Mouse (Mus musculus): ENCODE data around the gene Psmg4. TPM values are rescaled to one million over a fixed set of nuclear protein-coding genes. Genes with fewer than 3 reads are reported as not detected.

Gene Psmg4
- polyA plus RNA-seq, 1 experiment from 2014 or later = 90.8 TPM

- DNase-seq (ENCODE audit: low spot score) = no peak
- ATAC-seq (replicated peaks; ENCODE audit: low FRiP score, low TSS enrichment, low read depth) = no peak
Observed at GRCm38 (mm10) chr13:34128276-34129114, 34.3 kb upstream of the Psmg4 start.

GRCm38 (mm10) chr13:34129485-34130225 is 33.1 kb upstream of the Psmg4 start:
- no peaks in the 10 kb centered on the region for H3K9me3 ChIP-seq (ENCODE audit: control insufficient read depth, low read length)
- ATAC-seq (replicated peaks; ENCODE audit: low FRiP score, low TSS enrichment, low read depth) (peak; percentile 14), DNase-seq (ENCODE audit: low spot score) (peak; percentile 89)
- under 1% methylated on average over 31 of the region's 31 CpGs for WGBS
- H3K4me3 ChIP-seq (ENCODE audit: low read depth, low read length) = peak overlapping the region; percentile 78
- peak overlapping the region; percentile 82 for H3K4me2 ChIP-seq (ENCODE audit: low read length)
- H3K36me3 ChIP-seq (ENCODE audit: control insufficient read depth, insufficient read depth, low read length) = peaks cover 17% of the 10 kb centered on the region
- peaks cover 13% of the 10 kb centered on the region; the same call in 1 of the 2 replicates for H3K27me3 ChIP-seq (replicated peaks; ENCODE audit: control insufficient read depth, insufficient read depth, low read length)
- H3K9ac ChIP-seq (ENCODE audit: low read length) = peak overlapping the region; percentile 73
- H3K4me1 ChIP-seq (replicated peaks; ENCODE audit: control insufficient read depth, insufficient read depth, low read length) = peaks cover 40% of the 10 kb centered on the region
- peak overlapping the region; percentile 81 for H3K27ac ChIP-seq (ENCODE audit: low read depth)

More at GRCm38 (mm10) chr13:34128276-34129114, 34.3 kb upstream of the Psmg4 start:
- H3K27ac ChIP-seq (ENCODE audit: low read depth) = no peak overlapping the region
- H3K36me3 ChIP-seq (ENCODE audit: control insufficient read depth, insufficient read depth, low read length) = peaks cover 29% of the 10 kb centered on the region
- peaks cover 12% of the 10 kb centered on the region; the same call in 1 of the 2 replicates for H3K27me3 ChIP-seq (replicated peaks; ENCODE audit: control insufficient read depth, insufficient read depth, low read length)
- no peak overlapping the region for H3K9ac ChIP-seq (ENCODE audit: low read length)
- H3K4me1 ChIP-seq (replicated peaks; ENCODE audit: control insufficient read depth, insufficient read depth, low read length) = peaks cover 37% of the 10 kb centered on the region
- no peaks in the 10 kb centered on the region for H3K9me3 ChIP-seq (ENCODE audit: control insufficient read depth, low read length)
- H3K4me2 ChIP-seq (ENCODE audit: low read length) = peak overlapping the region; percentile 82
- peak overlapping the region; percentile 78 for H3K4me3 ChIP-seq (ENCODE audit: low read depth, low read length)
- WGBS = 81% methylated on average over 9 of the region's 9 CpGs

- Histone ChIP-seq H3K36me3 (ENCODE audit: control insufficient read depth, insufficient read depth, low read length) (peaks cover 12% of the 10 kb centered on the region), H3K9ac (ENCODE audit: low read length) (peak within 1 kb of the TSS; percentile 73), H3K4me3 (ENCODE audit: low read depth, low read length) (peak within 1 kb of the TSS; percentile 78), H3K4me2 (ENCODE audit: low read length) (peak within 1 kb of the TSS; percentile 82), H3K4me1 (replicated peaks; ENCODE audit: control insufficient read depth, insufficient read depth, low read length) (peaks cover 37% of the 10 kb centered on the region), H3K27me3 (replicated peaks; ENCODE audit: control insufficient read depth, insufficient read depth, low read length) (peaks cover 13% of the 10 kb centered on the region; the same call in 1 of the 2 replicates), H3K27ac (ENCODE audit: low read depth) (peak within 1 kb of the TSS; percentile 81), H3K9me3 (ENCODE audit: control insufficient read depth, low read length) (no peaks in the 10 kb centered on the region)
- ATAC-seq (replicated peaks; ENCODE audit: low FRiP score, low TSS enrichment, low read depth) (peak; percentile 93), DNase-seq (ENCODE audit: low spot score) (peak; percentile 90)
- under 1% methylated on average over 26 of the region's 26 CpGs for WGBS
Observed at GRCm38 (mm10) chr13:34130226-34130731, 32.5 kb upstream of the Psmg4 start, which contains the start of gene Tubb2b. Tubb2b (minus strand) TSS chr13:34130466.

GRCm38 (mm10) chr13:34131011-34131707 is 31.6 kb upstream of the Psmg4 start:
- ATAC-seq (replicated peaks; ENCODE audit: low FRiP score, low TSS enrichment, low read depth) (peak; percentile 48), DNase-seq (ENCODE audit: low spot score) (peak; percentile 77)
- Histone ChIP-seq H3K4me3 (ENCODE audit: low read depth, low read length) (peak overlapping the region; percentile 78), H3K36me3 (ENCODE audit: control insufficient read depth, insufficient read depth, low read length) (peaks cover 5% of the 10 kb centered on the region; the same call in 1 of the 2 replicates), H3K4me2 (ENCODE audit: low read length) (peak overlapping the region; percentile 82), H3K27me3 (replicated peaks; ENCODE audit: control insufficient read depth, insufficient read depth, low read length) (peaks cover 13% of the 10 kb centered on the region; the same call in 1 of the 2 replicates), H3K27ac (ENCODE audit: low read depth) (peak overlapping the region; percentile 81), H3K9me3 (ENCODE audit: control insufficient read depth, low read length) (no peaks in the 10 kb centered on the region), H3K4me1 (replicated peaks; ENCODE audit: control insufficient read depth, insufficient read depth, low read length) (peaks cover 30% of the 10 kb centered on the region), H3K9ac (ENCODE audit: low read length) (peak overlapping the region; percentile 73)
- whole genome bisulfite sequencing = under 1% methylated on average over 24 of the region's 24 CpGs

- ATAC-seq (replicated peaks; ENCODE audit: low FRiP score, low TSS enrichment, low read depth) = no peak
- H3K9ac ChIP-seq (ENCODE audit: low read length) = peak overlapping the region; percentile 73
- peak overlapping the region; percentile 82 for H3K4me2 ChIP-seq (ENCODE audit: low read length)
- H3K36me3 ChIP-seq (ENCODE audit: control insufficient read depth, insufficient read depth, low read length) = peaks cover 2% of the 10 kb centered on the region; the same call in 1 of the 2 replicates
- H3K9me3 ChIP-seq (ENCODE audit: control insufficient read depth, low read length) = no peaks in the 10 kb centered on the region
- peak overlapping the region; percentile 81 for H3K27ac ChIP-seq (ENCODE audit: low read depth)
- peaks cover 13% of the 10 kb centered on the region; the same call in 1 of the 2 replicates for H3K27me3 ChIP-seq (replicated peaks; ENCODE audit: control insufficient read depth, insufficient read depth, low read length)
- peak; percentile 74 for DNase-seq (ENCODE audit: low spot score)
- 4% methylated on average over 10 of the region's 10 CpGs for WGBS
- H3K4me1 ChIP-seq (replicated peaks; ENCODE audit: control insufficient read depth, insufficient read depth, low read length) = peaks cover 33% of the 10 kb centered on the region
- H3K4me3 ChIP-seq (ENCODE audit: low read depth, low read length) = peak overlapping the region; percentile 78
Observed at GRCm38 (mm10) chr13:34131708-34132060, 31.1 kb upstream of the Psmg4 start.

- WGBS = 10% methylated on average over 15 of the region's 15 CpGs
- Histone ChIP-seq H3K4me1 (replicated peaks; ENCODE audit: control insufficient read depth, insufficient read depth, low read length) (peaks cover 34% of the 10 kb centered on the region), H3K27ac (ENCODE audit: low read depth) (peak overlapping the region; percentile 81; the same call in 1 of the 2 replicates), H3K4me3 (ENCODE audit: low read depth, low read length) (0 out of 2 replicates have a peak overlapping the region, but pooled peaks have one; percentile 10), H3K4me2 (ENCODE audit: low read length) (peak overlapping the region; percentile 82), H3K36me3 (ENCODE audit: control insufficient read depth, insufficient read depth, low read length) (no peaks in the 10 kb centered on the region), H3K9me3 (ENCODE audit: control insufficient read depth, low read length) (no peaks in the 10 kb centered on the region), H3K9ac (ENCODE audit: low read length) (no peak overlapping the region), H3K27me3 (replicated peaks; ENCODE audit: control insufficient read depth, insufficient read depth, low read length) (peaks cover 13% of the 10 kb centered on the region; the same call in 1 of the 2 replicates)
- no peak for ATAC-seq (replicated peaks; ENCODE audit: low FRiP score, low TSS enrichment, low read depth)
- peak; percentile 56 for DNase-seq (ENCODE audit: low spot score)
Observed at GRCm38 (mm10) chr13:34132299-34132698, 30.5 kb upstream of the Psmg4 start.

DNA sequence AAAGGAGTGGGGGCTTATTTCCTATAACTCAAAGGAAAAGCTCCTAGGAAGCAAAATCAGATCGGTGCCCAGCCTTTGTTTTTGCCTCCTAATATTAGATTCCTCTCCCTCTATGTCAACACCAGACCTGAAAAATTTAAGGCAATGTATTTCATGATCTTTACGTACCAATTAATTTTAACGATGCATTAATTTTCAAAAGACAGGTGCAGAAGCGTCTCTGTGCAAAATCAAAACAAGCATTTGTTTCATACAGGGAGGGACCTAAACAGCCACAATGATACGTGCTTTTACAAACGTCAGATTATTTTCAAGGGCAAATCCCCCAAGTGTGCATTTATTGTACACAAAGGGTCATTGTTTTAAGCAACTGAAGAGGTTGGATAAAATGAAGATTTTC is 29.9 kb upstream of the Psmg4 start:
- no peak for DNase-seq (ENCODE audit: low spot score)
- no peak overlapping the region for H3K27ac ChIP-seq (ENCODE audit: low read depth)
- H3K9ac ChIP-seq (ENCODE audit: low read length) = no peak overlapping the region
- peak overlapping the region; percentile 82 for H3K4me2 ChIP-seq (ENCODE audit: low read length)
- H3K36me3 ChIP-seq (ENCODE audit: control insufficient read depth, insufficient read depth, low read length) = no peaks in the 10 kb centered on the region
- ATAC-seq (replicated peaks; ENCODE audit: low FRiP score, low TSS enrichment, low read depth) = no peak
- 38% methylated on average over 6 of the region's 6 CpGs for WGBS
- H3K4me3 ChIP-seq (ENCODE audit: low read depth, low read length) = no peak overlapping the region
- no peaks in the 10 kb centered on the region for H3K9me3 ChIP-seq (ENCODE audit: control insufficient read depth, low read length)
- peaks cover 13% of the 10 kb centered on the region; the same call in 1 of the 2 replicates for H3K27me3 ChIP-seq (replicated peaks; ENCODE audit: control insufficient read depth, insufficient read depth, low read length)
- H3K4me1 ChIP-seq (replicated peaks; ENCODE audit: control insufficient read depth, insufficient read depth, low read length) = peaks cover 34% of the 10 kb centered on the region
